Comparison of ENCODE assay signal across 8 mouse cellular contexts in the genomic region with DNA sequence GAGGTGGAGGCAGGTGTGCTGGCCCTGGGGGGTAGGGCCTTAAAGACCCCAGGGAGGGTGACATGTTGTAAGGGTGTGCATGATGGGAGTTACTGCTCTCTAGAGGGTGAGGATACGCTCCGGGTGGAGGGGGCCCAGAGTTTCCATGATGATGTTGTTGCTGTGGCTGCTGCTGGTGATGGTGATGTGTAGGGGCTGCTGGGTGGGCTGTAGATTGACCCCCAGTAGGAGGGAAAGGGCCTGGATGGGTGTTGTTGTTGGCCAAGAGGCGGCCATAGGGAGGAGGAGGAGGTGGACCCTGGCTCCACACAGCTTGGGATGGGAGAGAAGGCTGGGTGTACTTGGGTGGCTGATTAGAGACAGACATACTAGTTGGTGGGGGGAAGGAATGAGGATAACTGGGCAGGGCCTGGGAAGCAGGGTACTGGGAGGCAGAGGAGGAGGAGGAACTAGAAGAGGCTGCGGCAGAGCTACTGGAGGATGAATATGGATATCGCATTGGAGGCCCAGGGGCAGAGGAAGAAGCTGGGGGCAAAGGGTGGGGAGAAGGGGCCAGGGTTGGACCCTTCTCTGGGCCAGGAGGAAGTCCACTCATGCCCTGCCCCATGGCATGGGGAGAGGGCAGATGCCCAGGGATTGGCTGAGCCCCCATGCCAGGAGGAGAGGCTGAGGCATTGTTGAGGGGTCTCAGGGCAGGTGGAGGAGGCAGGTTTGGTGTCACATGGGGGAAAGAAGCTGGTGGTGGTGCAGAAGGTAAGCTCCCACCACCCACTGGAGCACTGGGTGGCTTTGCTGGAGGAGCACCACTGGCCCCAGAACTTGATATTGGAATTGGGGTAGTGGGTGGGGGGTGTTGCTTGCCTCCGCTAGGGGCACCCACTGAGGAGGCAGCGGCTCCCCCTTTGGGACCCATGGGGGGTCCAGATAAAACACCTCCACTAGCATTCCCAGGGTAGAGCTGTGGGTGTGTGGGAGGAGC. TPM values are rescaled to one million over a fixed set of nuclear protein-coding genes. Genes with fewer than 3 reads are reported as not detected.
DNase-seq lines count a peak whose midpoint lies in the region; ATAC-seq lines count a peak whose summit lies in the region.

No protein-coding gene starts in this region.

- H3K9ac ChIP-seq in heart, embryonic 15.5 days = 0 out of 2 replicates have a peak overlapping the region, but pooled peaks have one; percentile 82
- peak overlapping the region; percentile 80; the same call in 1 of the 2 replicates for H3K9ac ChIP-seq in hindbrain, embryonic 14.5 days
- H3K9ac ChIP-seq in midbrain, embryonic 14.5 days (replicated peaks; ENCODE audit: low read length) = peak overlapping the region; percentile 76; the same call in 1 of the 2 replicates

- no peaks in the 10 kb centered on the region for H3K27me3 ChIP-seq in heart, embryonic 15.5 days
- no peaks in the 10 kb centered on the region for H3K27me3 ChIP-seq in hindbrain, embryonic 14.5 days (ENCODE audit: control insufficient read depth, insufficient read depth, low read length)
- no peaks in the 10 kb centered on the region for H3K27me3 ChIP-seq in midbrain, embryonic 14.5 days (ENCODE audit: control insufficient read depth, insufficient read depth, low read length)

- peak overlapping the region; percentile 96 for H3K4me2 ChIP-seq in heart, embryonic 15.5 days
- peak overlapping the region; percentile 94; the same call in 1 of the 2 replicates for H3K4me2 ChIP-seq in hindbrain, embryonic 14.5 days (replicated peaks)
- peak overlapping the region; percentile 93 for H3K4me2 ChIP-seq in midbrain, embryonic 14.5 days (ENCODE audit: low read length)

- DNase-seq in heart, adult 18-20 months = no peak
- DNase-seq in cerebellum, postnatal 25 days = peak; percentile 30 to 39
- no peak for DNase-seq in hindbrain, embryonic 14.5 days (ENCODE audit: low spot score)
- DNase-seq in midbrain, embryonic 14.5 days = no peak
- no peak for DNase-seq in embryo, embryonic 10 days (ENCODE audit: low spot score)
- no peak for DNase-seq in layer of hippocampus, postnatal 25 days (ENCODE audit: extremely low spot score in 1 of 2, low spot score in 1 of 2)

- 86% methylated on average over 7 of the region's 7 CpGs for WGBS in heart, embryonic 15.5 days
- 82% methylated on average over 7 of the region's 7 CpGs for WGBS in hindbrain, embryonic 14.5 days
- 90% methylated on average over 7 of the region's 7 CpGs for whole genome bisulfite sequencing in midbrain, embryonic 14.5 days

- H3K4me3 ChIP-seq in heart, embryonic 15.5 days = peak overlapping the region; percentile 59
- peak overlapping the region; percentile 40; the same call in 1 of the 2 replicates for H3K4me3 ChIP-seq in hindbrain, embryonic 14.5 days (replicated peaks; ENCODE audit: low read length)
- H3K4me3 ChIP-seq in midbrain, embryonic 14.5 days (replicated peaks; ENCODE audit: low read depth, low read length) = peak overlapping the region; percentile 41; the same call in 1 of the 2 replicates

- peaks cover 32% of the 10 kb centered on the region for H3K4me1 ChIP-seq in heart, embryonic 15.5 days (replicated peaks)
- H3K4me1 ChIP-seq in hindbrain, embryonic 14.5 days (replicated peaks; ENCODE audit: control insufficient read depth, insufficient read depth, low read length) = peaks cover 14% of the 10 kb centered on the region
- H3K4me1 ChIP-seq in midbrain, embryonic 14.5 days (ENCODE audit: control insufficient read depth, insufficient read depth, low read length) = peaks cover 14% of the 10 kb centered on the region

- ATAC-seq in heart, embryonic 15.5 days (replicated peaks; ENCODE audit: insufficient number of reproducible peaks, insufficient read depth, low FRiP score, low read depth) = no peak
- no peak for ATAC-seq in hindbrain, embryonic 14.5 days (ENCODE audit: low FRiP score)
- ATAC-seq in midbrain, embryonic 14.5 days (ENCODE audit: low FRiP score, low TSS enrichment) = no peak
- no peak for ATAC-seq in activated CD4-positive, CD25-positive, alpha-beta regulatory T cell, adult 4 months

- peaks cover 48% of the 10 kb centered on the region for H3K36me3 ChIP-seq in heart, embryonic 15.5 days
- peaks cover 74% of the 10 kb centered on the region for H3K36me3 ChIP-seq in hindbrain, embryonic 14.5 days (replicated peaks; ENCODE audit: control insufficient read depth, insufficient read depth)
- H3K36me3 ChIP-seq in midbrain, embryonic 14.5 days (ENCODE audit: control insufficient read depth, insufficient read depth, low read length) = peaks cover 66% of the 10 kb centered on the region

- no peak overlapping the region for H3K27ac ChIP-seq in heart, embryonic 15.5 days
- peak overlapping the region; percentile 90; the same call in 1 of the 2 replicates for H3K27ac ChIP-seq in hindbrain, embryonic 14.5 days
- peak overlapping the region; percentile 91; the same call in 1 of the 2 replicates for H3K27ac ChIP-seq in midbrain, embryonic 14.5 days (replicated peaks; ENCODE audit: low read depth, low read length)

- no peaks in the 10 kb centered on the region for H3K9me3 ChIP-seq in heart, embryonic 15.5 days (replicated peaks)
- no peaks in the 10 kb centered on the region for H3K9me3 ChIP-seq in hindbrain, embryonic 14.5 days (ENCODE audit: control insufficient read depth, low read length)
- no peaks in the 10 kb centered on the region for H3K9me3 ChIP-seq in midbrain, embryonic 14.5 days (ENCODE audit: control insufficient read depth, low read length)

RNA-seq across cellular contexts. Expression of a gene that starts 5.8 kb away (rescaled TPM):
- 387 and 416 TPM in 2 replicates for polyA plus RNA-seq in heart, embryonic 15.5 days (2015; fragmentation: Nextera tagmentation; extraction: Ambion mirVana)
- total RNA-seq in heart, adult 18-20 months (2021) = 100 to 1,000 TPM; 277 to 290 TPM
- 616 and 701 TPM in 2 replicates for polyA plus RNA-seq in hindbrain, embryonic 14.5 days (2014; fragmentation: Nextera tagmentation; extraction: Ambion mirVana)
- 689 and 844 TPM in 2 replicates for polyA plus RNA-seq in midbrain, embryonic 14.5 days (2014; fragmentation: Nextera tagmentation; extraction: Ambion mirVana)
- polyA plus RNA-seq in activated CD4-positive, CD25-positive, alpha-beta regulatory T cell, adult 4 months (2017; shearing (Covaris generic)) = 100 to 1,000 TPM; 529 to 630 TPM
- total RNA-seq in layer of hippocampus, postnatal 25 days (2021) = 100 to 1,000 TPM; 350 to 372 TPM

RNA-seq across cellular contexts. Expression of a gene that starts 8.4 kb away (rescaled TPM):
- 5.6 and 21.1 TPM in 2 replicates for polyA plus RNA-seq in heart, embryonic 15.5 days (2015; fragmentation: Nextera tagmentation; extraction: Ambion mirVana)
- 10 to 100 TPM in 1 of 2 experiments, 1 to 10 TPM in 1; 3.0 to 12.9 TPM for total RNA-seq in heart, adult 18-20 months (2021)
- polyA plus RNA-seq in hindbrain, embryonic 14.5 days (2014; fragmentation: Nextera tagmentation; extraction: Ambion mirVana) = 3.5 and 4.3 TPM in 2 replicates
- 2.1 and 5.6 TPM in 2 replicates for polyA plus RNA-seq in midbrain, embryonic 14.5 days (2014; fragmentation: Nextera tagmentation; extraction: Ambion mirVana)
- polyA plus RNA-seq in activated CD4-positive, CD25-positive, alpha-beta regulatory T cell, adult 4 months (2017; shearing (Covaris generic)) = 100 to 1,000 TPM; 138 to 144 TPM
- 1 to 10 TPM; 2.9 to 4.0 TPM for total RNA-seq in layer of hippocampus, postnatal 25 days (2021)

RNA-seq across cellular contexts. Expression of a gene that starts 8.9 kb away (rescaled TPM):
- not detected in 2 replicates for polyA plus RNA-seq in heart, embryonic 15.5 days (2015; fragmentation: Nextera tagmentation; extraction: Ambion mirVana)
- not detected for total RNA-seq in heart, adult 18-20 months (2021)
- polyA plus RNA-seq in hindbrain, embryonic 14.5 days (2014; fragmentation: Nextera tagmentation; extraction: Ambion mirVana) = not detected in 2 replicates
- not detected in 2 replicates for polyA plus RNA-seq in midbrain, embryonic 14.5 days (2014; fragmentation: Nextera tagmentation; extraction: Ambion mirVana)
- polyA plus RNA-seq in activated CD4-positive, CD25-positive, alpha-beta regulatory T cell, adult 4 months (2017; shearing (Covaris generic)) = not detected
- under 1 TPM in 1 of 2 experiments, not detected in 1; 0.71 TPM for total RNA-seq in layer of hippocampus, postnatal 25 days (2021)

RNA-seq across cellular contexts. Expression of a gene that starts 9.4 kb away (rescaled TPM):
- 9.3 and 11.7 TPM in 2 replicates for polyA plus RNA-seq in heart, embryonic 15.5 days (2015; fragmentation: Nextera tagmentation; extraction: Ambion mirVana)
- total RNA-seq in heart, adult 18-20 months (2021) = 10 to 100 TPM; 41.1 to 46.9 TPM
- polyA plus RNA-seq in hindbrain, embryonic 14.5 days (2014; fragmentation: Nextera tagmentation; extraction: Ambion mirVana) = 25.9 and 26.0 TPM in 2 replicates
- polyA plus RNA-seq in midbrain, embryonic 14.5 days (2014; fragmentation: Nextera tagmentation; extraction: Ambion mirVana) = 24.4 and 32.3 TPM in 2 replicates
- 1 to 10 TPM; 3.3 to 5.7 TPM for polyA plus RNA-seq in activated CD4-positive, CD25-positive, alpha-beta regulatory T cell, adult 4 months (2017; shearing (Covaris generic))
- total RNA-seq in layer of hippocampus, postnatal 25 days (2021) = 100 to 1,000 TPM; 134 to 159 TPM

RNA-seq across cellular contexts. Expression of a gene that starts 22.5 kb away (rescaled TPM):
- polyA plus RNA-seq in heart, embryonic 15.5 days (2015; fragmentation: Nextera tagmentation; extraction: Ambion mirVana) = 2.7 and 4.3 TPM in 2 replicates
- 1 to 10 TPM; 2.5 to 2.7 TPM for total RNA-seq in heart, adult 18-20 months (2021)
- 142 and 174 TPM in 2 replicates for polyA plus RNA-seq in hindbrain, embryonic 14.5 days (2014; fragmentation: Nextera tagmentation; extraction: Ambion mirVana)
- 64.3 and 83.3 TPM in 2 replicates for polyA plus RNA-seq in midbrain, embryonic 14.5 days (2014; fragmentation: Nextera tagmentation; extraction: Ambion mirVana)
- polyA plus RNA-seq in activated CD4-positive, CD25-positive, alpha-beta regulatory T cell, adult 4 months (2017; shearing (Covaris generic)) = 1 to 10 TPM; 4.4 to 4.7 TPM
- 1,000 to 10,000 TPM in 1 of 2 experiments, 100 to 1,000 TPM in 1; 947 to 1,030 TPM for total RNA-seq in layer of hippocampus, postnatal 25 days (2021)

Comparison
In these comparisons a context has a peak if more than half of its experiments do, and no peak if none do; other contexts are left out.
1. DNase-seq: peak in cerebellum, postnatal 25 days (2 of 2); none in heart, adult 18-20 months (0 of 2), hindbrain, embryonic 14.5 days (single experiment), midbrain, embryonic 14.5 days (single experiment), embryo, embryonic 10 days (single experiment) and layer of hippocampus, postnatal 25 days (0 of 2).
2. Peak in every context shown above with its lines, with median percentiles within 50 percentile points of each other: H3K4me2 ChIP-seq, H3K4me3 ChIP-seq and H3K9ac ChIP-seq.